Mouse (Mus musculus): ENCODE results near the gene Dusp22. TPM values are rescaled to one million over a fixed set of nuclear protein-coding genes. Genes with fewer than 3 reads are reported as not detected.

Dusp22 gene
- 37.4 TPM for polyA plus RNA-seq (2014; fragmentation: Illumina TruSeq; extraction: RNeasy Lipid Tissue Mini Kit (QIAGEN cat#74804); ENCODE audit: low read depth, low replicate concordance)

GRCm38 (mm10) chr13:30659613-30660505 lies at the start of gene Dusp22:
TSS of gene Dusp22 (plus strand) at chr13:30659999.

GRCm38 (mm10) chr13:30749021-30749556 lies 89.3 kb downstream of the Dusp22 start, which contains the start of gene Irf4:
TSS of gene Irf4 (plus strand) at chr13:30749226.

Other genes starting within 250 kb of the Dusp22 start
- gene Uqcrfs1, start 114.6 kb upstream of the Dusp22 start, polyA plus RNA-seq (2014; fragmentation: Illumina TruSeq; extraction: RNeasy Lipid Tissue Mini Kit (QIAGEN cat#74804); ENCODE audit: low read depth, low replicate concordance), result 478 TPM
- gene Irf4, start 89.2 kb downstream of the Dusp22 start, polyA plus RNA-seq (2014; fragmentation: Illumina TruSeq; extraction: RNeasy Lipid Tissue Mini Kit (QIAGEN cat#74804); ENCODE audit: low read depth, low replicate concordance), result 0.49 TPM

All from kidney, adult 10 weeks (tissue).